Mouse (Mus musculus) forebrain, embryonic 11.5 days (tissue): ENCODE results near the gene Wfdc1. TPM values are rescaled to one million over a fixed set of nuclear protein-coding genes. Genes with fewer than 3 reads are reported as not detected.

Experiments used
- ATAC-seq: fragments of 200-750 bp; cut with Nextera tagmentation; replicated peaks from 2 replicates; pipeline ENCODE4 v1.8.0; 2017; ENCODE audit warnings: moderate TSS enrichment; ENCODE audit not compliant: low FRiP score
- DNase-seq: peaks from one replicate; pipeline ENCODE4 v3.0.0-alpha.2; 2017; ENCODE audit warnings: low spot score
- H3K27ac ChIP-seq: fragments of 300-500 bp; sonication (generic); 2 replicates; pipeline ENCODE4 v1.5.1; 2014; ENCODE audit warnings: low read depth, low read length
- H3K27me3 ChIP-seq: fragments of 300-500 bp; sonication (generic); 2 replicates; pipeline ENCODE4 v1.6.1; 2014; ENCODE audit warnings: mild to moderate bottlenecking, low read length, mixed read lengths; ENCODE audit not compliant: control insufficient read depth, insufficient read depth
- H3K36me3 ChIP-seq: fragments of 300-500 bp; sonication (generic); 2 replicates; pipeline ENCODE4 v1.6.1; 2014; ENCODE audit warnings: mild to moderate bottlenecking, low read length, moderate library complexity, mixed read lengths; ENCODE audit not compliant: control insufficient read depth, insufficient read depth
- H3K4me1 ChIP-seq: fragments of 300-500 bp; sonication (generic); replicated peaks from 2 replicates; pipeline ENCODE4 v1.6.1; 2014; ENCODE audit warnings: low read length, mixed read lengths; ENCODE audit not compliant: control insufficient read depth, insufficient read depth
- H3K4me2 ChIP-seq: fragments of 300-500 bp; sonication (generic); 2 replicates; pipeline ENCODE4 v1.6.1; 2014; ENCODE audit warnings: low read depth, mild to moderate bottlenecking, low read length, moderate library complexity, mixed read lengths; ENCODE audit not compliant: severe bottlenecking
- H3K4me3 ChIP-seq: fragments of 300-500 bp; sonication (generic); 2 replicates; pipeline ENCODE4 v1.5.1; 2014; ENCODE audit warnings: low read depth, low read length
- H3K9ac ChIP-seq: fragments of 300-500 bp; sonication (generic); 2 replicates; pipeline ENCODE4 v1.6.1; 2014; ENCODE audit warnings: low read length
- H3K9me3 ChIP-seq: fragments of 300-500 bp; sonication (generic); 2 replicates; pipeline ENCODE4 v1.6.1; 2016; ENCODE audit warnings: low read length, mixed read lengths; ENCODE audit not compliant: control insufficient read depth
- WGBS: fragments of 180-500 bp; shearing (Covaris S2); extraction: QIAGEN DNeasy Blood & Tissue Kit; methylation state at CpG from one replicate; pipeline ENCODE4 v1.1.7; 2014; 5-methylcytosine and 5-hydroxymethylcytosine counted together
- polyA plus RNA-seq: library from polyadenylated mRNA; unstranded; fragments of >200 nt; fragmentation: Nextera tagmentation; extraction: Ambion mirVana; gene quantifications from 2 replicates; pipeline ENCODE4 v1.2.1, GENCODE M21; 2014

Wfdc1 gene
- polyA plus RNA-seq, 1 experiment from 2014 or later: 0.63 TPM

- Histone ChIP-seq H3K9me3 (no peaks in the 10 kb centered on the region), H3K4me3 (no peak overlapping the region), H3K4me2 (no peak overlapping the region), H3K27ac (no peak overlapping the region), H3K9ac (no peak overlapping the region), H3K4me1 (peaks cover 9% of the 10 kb centered on the region; the same call in 1 of the 2 replicates), H3K36me3 (no peaks in the 10 kb centered on the region), H3K27me3 (no peaks in the 10 kb centered on the region)
- no peak for DNase-seq
- ATAC-seq: no peak
- 69% methylated on average over 6 of the region's 6 CpGs for WGBS
Measured at GRCm38 (mm10) chr8:119661892-119662291, 4.3 kb upstream of the Wfdc1 start.

GRCm38 (mm10) chr8:119663440-119663839 is 2.7 kb upstream of the Wfdc1 start:
- ATAC-seq (no peak), DNase-seq (no peak)
- H3K4me3 ChIP-seq: no peak overlapping the region
- peaks cover 9% of the 10 kb centered on the region; the same call in 1 of the 2 replicates for H3K4me1 ChIP-seq
- H3K4me2 ChIP-seq: no peak overlapping the region
- no peaks in the 10 kb centered on the region for H3K36me3 ChIP-seq
- no peaks in the 10 kb centered on the region for H3K9me3 ChIP-seq
- 69% methylated on average over 11 of the region's 11 CpGs for WGBS
- no peaks in the 10 kb centered on the region for H3K27me3 ChIP-seq
- no peak overlapping the region for H3K9ac ChIP-seq
- no peak overlapping the region for H3K27ac ChIP-seq

- WGBS: 79% methylated on average over 6 of the region's 6 CpGs
Measured at GRCm38 (mm10) chr8:119665270-119665669, 895 bp upstream of the Wfdc1 start.

GRCm38 (mm10) chr8:119668447-119668846 is 2.3 kb downstream of the Wfdc1 start:
- H3K9me3 ChIP-seq: no peaks in the 10 kb centered on the region
- H3K4me1 ChIP-seq: 0 out of 2 replicates have a peak, but pooled peaks cover 3% of the 10 kb centered on the region
- WGBS: 53% methylated on average over 9 of the region's 9 CpGs

More at GRCm38 (mm10) chr8:119665270-119665669, 895 bp upstream of the Wfdc1 start:
- Histone ChIP-seq H3K9ac (no peak overlapping the region), H3K27me3 (no peaks in the 10 kb centered on the region), H3K9me3 (no peaks in the 10 kb centered on the region), H3K4me1 (peaks cover 9% of the 10 kb centered on the region; the same call in 1 of the 2 replicates), H3K27ac (no peak overlapping the region), H3K4me2 (no peak overlapping the region), H3K4me3 (no peak overlapping the region), H3K36me3 (no peaks in the 10 kb centered on the region)
- DNase-seq (no peak), ATAC-seq (no peak)

GRCm38 (mm10) chr8:119669284-119669683 is 3.1 kb downstream of the Wfdc1 start:
- Histone ChIP-seq H3K27me3 (no peaks in the 10 kb centered on the region), H3K4me3 (no peak overlapping the region), H3K9ac (no peak overlapping the region), H3K9me3 (no peaks in the 10 kb centered on the region), H3K27ac (no peak overlapping the region), H3K36me3 (no peaks in the 10 kb centered on the region), H3K4me2 (no peak overlapping the region), H3K4me1 (0 out of 2 replicates have a peak, but pooled peaks cover 3% of the 10 kb centered on the region)
- ATAC-seq (no peak), DNase-seq (no peak)
- 61% methylated on average over 12 of the region's 12 CpGs for WGBS

More at GRCm38 (mm10) chr8:119668447-119668846, 2.3 kb downstream of the Wfdc1 start:
- Histone ChIP-seq H3K4me3 (no peak overlapping the region), H3K4me2 (no peak overlapping the region), H3K36me3 (no peaks in the 10 kb centered on the region), H3K9ac (no peak overlapping the region), H3K27ac (no peak overlapping the region), H3K27me3 (no peaks in the 10 kb centered on the region)
- no peak for DNase-seq
- ATAC-seq: 0 out of 2 replicates have a peak, but pooled peaks have one; percentile 24

DNA sequence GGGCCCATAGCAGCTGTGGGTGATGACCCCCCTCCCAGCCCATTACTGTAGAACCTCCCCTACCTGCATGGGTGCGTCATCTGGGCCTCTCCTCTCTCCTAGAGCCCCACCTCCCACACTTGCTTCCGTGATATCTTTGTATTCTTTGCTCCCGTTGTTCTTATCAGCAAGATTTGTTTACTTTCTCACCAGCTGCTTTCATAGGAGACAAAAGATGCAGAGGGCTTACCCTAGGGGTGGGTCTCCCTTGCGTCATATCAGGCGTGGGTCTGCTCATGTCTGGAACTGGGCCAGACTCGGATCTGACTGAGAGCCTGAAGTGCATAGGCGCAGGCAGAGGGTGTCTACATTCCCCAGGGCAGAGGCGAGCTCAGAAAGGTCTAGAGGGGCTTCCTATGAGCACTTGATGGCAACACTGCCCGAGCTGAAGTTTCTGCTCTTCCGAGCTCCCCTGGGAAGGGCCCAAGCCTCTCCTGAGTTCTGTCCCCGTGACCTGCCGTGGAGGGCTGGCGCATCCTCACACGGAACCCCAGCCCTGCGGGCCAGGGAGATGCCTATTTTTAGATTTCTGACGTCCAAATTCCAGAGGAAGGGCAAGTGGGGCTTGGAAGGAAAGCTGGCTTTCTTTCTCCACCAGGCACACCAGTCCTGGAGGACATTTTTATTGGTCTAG is 4.4 kb downstream of the Wfdc1 start:
- H3K4me1 ChIP-seq: 0 out of 2 replicates have a peak, but pooled peaks cover 3% of the 10 kb centered on the region
- 77% methylated on average over 16 of the region's 16 CpGs for WGBS
- no peak overlapping the region for H3K9ac ChIP-seq
- ATAC-seq (no peak), DNase-seq (no peak)
- H3K4me2 ChIP-seq: no peak overlapping the region
- H3K9me3 ChIP-seq: no peaks in the 10 kb centered on the region
- H3K36me3 ChIP-seq: no peaks in the 10 kb centered on the region
- H3K27ac ChIP-seq: no peak overlapping the region
- no peaks in the 10 kb centered on the region for H3K27me3 ChIP-seq
- no peak overlapping the region for H3K4me3 ChIP-seq

DNA sequence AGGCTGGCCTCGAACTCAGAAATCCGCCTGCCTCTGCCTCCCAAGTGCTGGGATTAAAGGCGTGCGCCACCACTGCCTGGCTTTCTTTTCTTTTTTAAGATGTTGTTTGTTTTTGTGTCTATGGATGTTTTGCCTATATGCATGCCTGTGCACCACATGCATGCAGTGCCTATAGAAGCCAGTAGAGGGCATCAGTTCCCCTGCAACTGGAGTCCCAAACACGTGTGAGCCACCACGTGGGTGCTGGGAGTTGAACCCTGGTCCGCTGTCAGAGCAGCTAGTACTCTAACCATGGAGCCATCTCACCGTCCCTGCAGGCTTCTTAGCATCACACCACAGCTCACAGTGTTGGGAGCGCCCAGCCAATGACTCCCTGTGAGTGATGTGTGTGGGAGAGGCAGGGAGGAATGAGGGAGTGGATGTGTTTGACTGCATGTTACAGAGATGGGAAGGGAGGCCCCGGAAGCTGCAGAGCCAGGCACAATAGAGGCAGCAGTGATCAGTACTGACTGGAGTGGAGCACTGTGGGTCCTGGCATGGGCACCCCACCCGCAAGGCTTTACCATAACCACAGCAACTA is 7.9 kb downstream of the Wfdc1 start:
- H3K9ac ChIP-seq: no peak overlapping the region
- no peak for ATAC-seq
- H3K4me2 ChIP-seq: no peak overlapping the region
- H3K4me3 ChIP-seq: no peak overlapping the region
- no peaks in the 10 kb centered on the region for H3K9me3 ChIP-seq
- no peaks in the 10 kb centered on the region for H3K27me3 ChIP-seq
- no peak for DNase-seq
- H3K4me1 ChIP-seq: 0 out of 2 replicates have a peak, but pooled peaks cover 3% of the 10 kb centered on the region
- H3K27ac ChIP-seq: no peak overlapping the region
- no peaks in the 10 kb centered on the region for H3K36me3 ChIP-seq
- 83% methylated on average over 9 of the region's 11 CpGs for WGBS

DNA sequence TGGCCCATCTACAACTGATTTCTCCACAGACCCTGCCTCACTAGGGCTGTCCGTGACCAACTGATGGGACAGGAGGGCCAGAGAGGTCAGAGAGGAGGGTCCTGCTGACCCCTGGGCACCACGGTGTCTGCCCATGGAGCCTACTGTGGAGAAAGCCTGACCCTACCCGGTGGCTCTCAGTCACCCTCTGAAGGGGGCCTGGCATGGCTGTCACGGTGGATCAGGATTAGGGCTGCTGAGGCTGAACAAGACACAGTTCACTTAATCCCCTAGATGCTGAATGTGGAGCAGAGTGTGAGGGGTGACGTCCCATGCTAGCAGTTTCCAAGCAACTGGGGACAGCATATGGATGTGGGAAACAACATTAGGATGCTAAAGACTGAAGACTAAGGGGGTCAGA is 9.3 kb downstream of the Wfdc1 start:
- DNase-seq (no peak), ATAC-seq (no peak)
- Histone ChIP-seq H3K9me3 (no peaks in the 10 kb centered on the region), H3K4me3 (no peak overlapping the region), H3K4me1 (0 out of 2 replicates have a peak, but pooled peaks cover 3% of the 10 kb centered on the region), H3K9ac (no peak overlapping the region), H3K36me3 (no peaks in the 10 kb centered on the region), H3K27ac (no peak overlapping the region), H3K27me3 (no peaks in the 10 kb centered on the region), H3K4me2 (no peak overlapping the region)
- 61% methylated on average over 5 of the region's 5 CpGs for WGBS
